Mouse (Mus musculus) forebrain, embryonic 14.5 days (tissue): ENCODE data around the gene Fxyd7. TPM values are rescaled to one million over a fixed set of nuclear protein-coding genes. Genes with fewer than 3 reads are reported as not detected.

ENCODE experiments used
- ATAC-seq: fragments of 200-750 bp; cut with Nextera tagmentation; 2 replicates; pipeline ENCODE4 v1.8.0; 2017; ENCODE audit warnings: mild to moderate bottlenecking, moderate library complexity
- DNase-seq: peaks from one replicate; pipeline ENCODE4 v3.0.0-alpha.2; 2015; ENCODE audit warnings: low spot score
- H3K27ac ChIP-seq: fragments of 300-500 bp; sonication (generic); 2 replicates; pipeline ENCODE4 v1.5.1; 2014; ENCODE audit warnings: low read depth, mild to moderate bottlenecking, control low read depth, low read length, moderate library complexity
- H3K27me3 ChIP-seq: fragments of 300-500 bp; sonication (generic); replicated peaks from 2 replicates; pipeline ENCODE4 v1.6.1; 2014; ENCODE audit warnings: low read length, control low read depth, mixed read lengths; ENCODE audit not compliant: control insufficient read depth, insufficient read depth
- H3K36me3 ChIP-seq: fragments of 300-500 bp; sonication (generic); 2 replicates; pipeline ENCODE4 v1.6.1; 2014; ENCODE audit warnings: low read length, control low read depth; ENCODE audit not compliant: control insufficient read depth, insufficient read depth
- H3K4me1 ChIP-seq: fragments of 300-500 bp; sonication (generic); 2 replicates; pipeline ENCODE4 v1.6.1; 2014; ENCODE audit warnings: antibody characterized with exemption, low read length, control low read depth; ENCODE audit not compliant: control insufficient read depth, insufficient read depth
- H3K4me2 ChIP-seq: fragments of 300-500 bp; sonication (generic); 2 replicates; pipeline ENCODE4 v1.6.1; 2014; ENCODE audit warnings: mild to moderate bottlenecking, control low read depth, low read length
- H3K4me3 ChIP-seq: fragments of 300-500 bp; sonication (generic); 2 replicates; pipeline ENCODE4 v1.5.1; 2014; ENCODE audit warnings: low read depth, low read length, control low read depth
- H3K9ac ChIP-seq: fragments of 300-500 bp; sonication (generic); 2 replicates; pipeline ENCODE4 v1.6.1; 2014; ENCODE audit warnings: mild to moderate bottlenecking, low read length, control low read depth, moderate library complexity
- H3K9me3 ChIP-seq: fragments of 300-500 bp; sonication (generic); replicated peaks from 2 replicates; pipeline ENCODE4 v1.6.1; 2016; ENCODE audit warnings: low read length, control low read depth, mixed read lengths; ENCODE audit not compliant: control insufficient read depth
- WGBS: fragments of 180-500 bp; shearing (Covaris S2); extraction: QIAGEN DNeasy Blood & Tissue Kit; methylation state at CpG from one replicate; pipeline ENCODE4 v1.1.7; 2014; 5-methylcytosine and 5-hydroxymethylcytosine counted together
- polyA plus RNA-seq: library from polyadenylated mRNA; unstranded; fragments of >200 nt; fragmentation: Nextera tagmentation; extraction: Ambion mirVana; gene quantifications from 2 replicates; pipeline ENCODE4 v1.2.1, GENCODE M21; 2014

The Fxyd7 gene
- polyA plus RNA-seq, 1 experiment from 2014 or later = 46.8 TPM

DNA sequence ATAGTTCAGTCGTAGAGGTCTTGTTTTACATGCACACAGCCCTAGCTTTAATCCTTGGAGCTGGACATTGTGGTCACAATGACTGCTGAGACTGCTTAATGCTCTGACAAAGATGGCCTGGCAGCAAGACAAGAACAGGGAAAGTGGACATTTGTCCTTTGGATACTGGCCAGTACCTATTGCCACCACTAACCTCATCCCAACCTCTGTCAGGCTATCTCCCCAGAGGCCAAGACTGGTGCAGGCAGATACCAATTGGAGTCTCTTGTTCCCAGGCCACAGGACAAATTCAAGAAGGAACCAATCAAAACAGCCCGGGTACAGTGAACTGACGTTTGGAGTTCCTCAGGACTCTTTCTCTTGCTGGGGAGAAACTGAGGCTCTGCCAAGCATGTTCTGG, 36.9 kb upstream of the Fxyd7 start:
- ATAC-seq = no peak
- Histone ChIP-seq H3K9ac (no peak overlapping the region), H3K4me1 (no peaks in the 10 kb centered on the region), H3K27me3 (no peaks in the 10 kb centered on the region), H3K9me3 (no peaks in the 10 kb centered on the region), H3K4me2 (no peak overlapping the region), H3K27ac (no peak overlapping the region), H3K4me3 (no peak overlapping the region), H3K36me3 (no peaks in the 10 kb centered on the region)
- 69% methylated on average over 3 of the region's 3 CpGs for WGBS
- DNase-seq = no peak

DNA sequence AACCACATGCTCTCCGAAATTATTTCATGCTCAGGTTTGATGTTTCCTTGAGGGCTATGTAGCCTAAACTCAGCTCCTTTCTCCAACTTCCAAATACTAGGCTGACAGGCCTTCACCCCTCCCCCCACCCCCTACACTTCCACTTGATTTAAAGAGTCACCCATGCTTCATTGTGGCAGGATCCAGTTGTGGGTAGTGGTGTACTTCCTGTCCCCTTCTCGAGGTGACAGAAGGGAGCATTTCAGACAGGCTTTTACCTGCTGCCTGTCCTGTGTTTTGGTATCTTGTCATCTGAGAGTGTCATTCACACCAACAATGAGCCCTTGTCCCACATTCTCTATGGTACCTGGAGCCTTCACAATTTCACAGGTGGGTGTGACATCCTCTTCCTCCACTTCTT, 36.0 kb upstream of the Fxyd7 start:
- no peak overlapping the region for H3K27ac ChIP-seq
- H3K4me1 ChIP-seq = no peaks in the 10 kb centered on the region
- H3K27me3 ChIP-seq = no peaks in the 10 kb centered on the region
- H3K36me3 ChIP-seq = no peaks in the 10 kb centered on the region
- DNase-seq (no peak), ATAC-seq (no peak)
- H3K4me2 ChIP-seq = no peak overlapping the region
- H3K9ac ChIP-seq = no peak overlapping the region
- H3K9me3 ChIP-seq = no peaks in the 10 kb centered on the region
- WGBS = 77% methylated on average over 2 of the region's 2 CpGs
- H3K4me3 ChIP-seq = no peak overlapping the region

DNA sequence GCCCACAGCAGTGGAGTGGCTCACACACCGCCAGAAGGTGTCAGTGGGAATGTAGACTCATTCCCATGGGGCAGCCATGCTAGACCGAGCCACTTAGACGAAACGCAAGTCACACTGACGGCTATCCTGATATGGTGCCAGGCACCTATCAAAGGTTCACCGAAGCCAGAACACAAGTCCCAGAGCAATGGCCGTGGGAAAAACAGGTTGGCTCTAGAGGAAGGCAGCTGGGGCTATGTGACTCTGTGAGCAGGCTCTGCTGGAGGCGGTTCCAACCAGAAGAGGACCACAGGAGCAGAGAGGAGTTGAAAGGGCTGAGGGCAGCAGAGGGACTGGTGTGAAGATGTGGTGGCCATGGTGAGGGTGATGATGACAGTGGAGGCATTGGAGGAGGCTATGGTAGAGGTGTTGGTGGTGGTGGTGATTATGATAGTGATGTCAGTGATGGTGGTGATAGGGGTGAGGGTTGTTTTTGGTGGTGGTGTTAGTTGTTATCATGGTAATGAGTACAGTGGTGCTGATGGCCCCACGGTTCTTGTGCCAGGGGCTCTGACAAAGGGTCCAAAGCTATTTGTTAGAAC, 35.0 kb upstream of the Fxyd7 start:
- no peaks in the 10 kb centered on the region for H3K4me1 ChIP-seq
- 91% methylated on average over 9 of the region's 9 CpGs for WGBS
- DNase-seq (no peak), ATAC-seq (no peak)
- H3K4me3 ChIP-seq = no peak overlapping the region
- no peak overlapping the region for H3K27ac ChIP-seq
- H3K9ac ChIP-seq = no peak overlapping the region
- no peaks in the 10 kb centered on the region for H3K9me3 ChIP-seq
- H3K36me3 ChIP-seq = no peaks in the 10 kb centered on the region
- H3K4me2 ChIP-seq = no peak overlapping the region
- no peaks in the 10 kb centered on the region for H3K27me3 ChIP-seq

DNA sequence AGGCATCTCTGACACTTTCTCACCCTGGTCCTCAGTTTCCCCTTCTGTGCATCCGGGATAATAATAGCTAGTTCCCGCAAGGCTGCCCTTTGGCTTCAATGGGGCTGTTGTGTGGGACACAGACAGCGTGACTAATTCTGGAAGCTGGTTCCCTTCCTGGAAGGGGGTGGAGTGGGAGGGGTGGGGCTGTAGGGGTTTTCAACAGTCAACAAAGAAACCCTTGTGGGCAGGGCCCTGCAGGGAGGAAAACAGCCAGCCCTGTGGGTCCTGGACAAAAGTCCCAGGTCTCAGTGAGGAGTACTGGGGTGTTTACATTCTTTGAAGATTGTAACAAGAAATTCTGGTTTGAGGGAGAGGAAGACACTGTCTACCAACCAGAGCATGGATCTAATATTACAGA, 33.9 kb upstream of the Fxyd7 start:
- Histone ChIP-seq H3K9ac (no peak overlapping the region), H3K36me3 (no peaks in the 10 kb centered on the region), H3K9me3 (no peaks in the 10 kb centered on the region), H3K27ac (no peak overlapping the region), H3K4me2 (no peak overlapping the region), H3K4me1 (no peaks in the 10 kb centered on the region), H3K27me3 (no peaks in the 10 kb centered on the region), H3K4me3 (no peak overlapping the region)
- WGBS = 10% methylated on average over 3 of the region's 3 CpGs
- peak; percentile 21 for DNase-seq
- no peak for ATAC-seq

DNA sequence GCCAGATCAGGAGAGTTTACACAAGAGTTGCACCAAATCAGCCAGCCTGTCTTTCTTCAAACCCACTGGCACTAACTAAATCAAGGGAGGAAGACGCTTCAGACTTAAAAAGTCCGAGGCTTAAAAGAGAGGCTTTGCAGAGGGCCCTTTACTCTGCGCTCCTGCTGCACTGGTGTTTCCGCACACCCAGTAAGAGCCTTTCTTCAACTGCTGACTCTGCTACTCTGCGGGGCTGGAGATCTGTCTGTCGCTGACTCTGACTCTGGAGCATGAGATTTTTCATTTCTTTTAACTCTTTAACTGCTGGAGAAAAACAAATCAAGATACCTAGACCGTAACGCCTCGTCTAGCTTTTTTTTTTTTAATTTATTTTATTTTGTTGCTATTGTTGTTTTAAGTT, 32.9 kb upstream of the Fxyd7 start:
- Histone ChIP-seq H3K9ac (no peak overlapping the region), H3K4me3 (no peak overlapping the region), H3K27ac (no peak overlapping the region), H3K36me3 (no peaks in the 10 kb centered on the region), H3K4me2 (no peak overlapping the region), H3K27me3 (no peaks in the 10 kb centered on the region), H3K9me3 (no peaks in the 10 kb centered on the region), H3K4me1 (no peaks in the 10 kb centered on the region)
- no peak for ATAC-seq
- WGBS = 58% methylated on average over 9 of the region's 9 CpGs
- DNase-seq = peak; percentile 10

DNA sequence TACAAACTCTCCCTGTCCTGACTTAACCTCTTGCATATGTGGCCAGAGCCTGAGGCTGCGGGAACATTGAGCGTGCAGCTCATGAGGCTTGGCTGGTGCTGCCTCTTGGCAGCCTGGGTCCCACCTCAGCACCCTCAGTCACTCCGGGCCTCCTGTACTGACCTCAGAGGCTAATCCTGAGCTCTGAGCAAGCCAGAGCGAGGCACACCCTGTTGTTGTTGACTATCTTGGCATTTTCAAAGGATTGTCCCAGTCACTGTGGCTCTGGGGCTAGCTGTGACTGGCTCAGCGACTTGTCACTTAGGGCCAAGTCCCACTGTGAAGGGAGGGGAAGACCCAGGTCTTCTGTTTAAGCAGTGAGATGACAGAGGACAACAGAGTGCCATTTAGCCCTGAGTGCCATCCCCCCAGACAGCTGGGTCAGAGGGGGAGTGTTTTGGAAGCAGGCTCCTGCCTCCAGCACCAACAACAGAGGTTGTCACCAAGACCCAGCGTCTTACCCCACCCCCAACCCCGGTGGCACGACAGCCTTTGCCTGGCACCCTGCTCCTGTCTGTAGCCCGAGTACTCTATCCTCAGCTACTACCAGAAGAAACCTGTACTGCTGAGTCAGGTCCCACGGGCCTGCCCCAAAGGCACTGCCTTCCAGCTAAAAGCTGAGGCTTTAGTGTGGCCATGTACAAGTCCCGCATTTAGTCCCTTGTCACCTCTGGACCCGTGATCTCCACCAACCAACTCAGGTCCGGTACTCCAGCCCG, 31.7 kb upstream of the Fxyd7 start:
- Histone ChIP-seq H3K4me2 (no peak overlapping the region), H3K4me3 (no peak overlapping the region), H3K9ac (0 out of 2 replicates have a peak overlapping the region, but pooled peaks have one; percentile 21), H3K9me3 (no peaks in the 10 kb centered on the region), H3K27ac (no peak overlapping the region), H3K4me1 (no peaks in the 10 kb centered on the region), H3K27me3 (no peaks in the 10 kb centered on the region), H3K36me3 (no peaks in the 10 kb centered on the region)
- DNase-seq = no peak
- WGBS = 74% methylated on average over 14 of the region's 14 CpGs
- ATAC-seq = no peak

DNA sequence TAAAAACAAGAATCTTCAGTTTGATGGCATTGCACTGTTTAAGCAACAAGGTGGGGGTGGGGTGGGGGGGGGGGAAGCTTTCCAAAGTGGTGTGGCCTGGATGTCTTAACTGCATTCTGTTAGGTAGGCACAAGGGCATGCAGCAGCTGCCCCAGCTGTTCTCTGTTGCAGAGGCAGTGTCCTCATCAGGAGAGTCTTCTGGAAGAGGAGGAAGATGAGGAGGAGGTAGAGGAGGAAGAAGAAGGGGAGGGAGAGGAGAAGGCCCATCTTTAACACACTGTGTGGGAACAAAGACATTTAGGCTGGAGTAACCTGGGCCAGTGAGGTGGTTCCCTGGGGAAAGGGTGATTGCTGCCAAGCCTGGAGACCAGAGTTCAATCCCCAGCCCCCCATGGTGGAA, 30.8 kb upstream of the Fxyd7 start:
- H3K9ac ChIP-seq = no peak overlapping the region
- no peaks in the 10 kb centered on the region for H3K36me3 ChIP-seq
- ATAC-seq = no peak
- no peaks in the 10 kb centered on the region for H3K9me3 ChIP-seq
- no peak overlapping the region for H3K4me3 ChIP-seq
- DNase-seq = no peak
- no peaks in the 10 kb centered on the region for H3K4me1 ChIP-seq
- no peaks in the 10 kb centered on the region for H3K27me3 ChIP-seq
- no peak overlapping the region for H3K27ac ChIP-seq
- no peak overlapping the region for H3K4me2 ChIP-seq

DNA sequence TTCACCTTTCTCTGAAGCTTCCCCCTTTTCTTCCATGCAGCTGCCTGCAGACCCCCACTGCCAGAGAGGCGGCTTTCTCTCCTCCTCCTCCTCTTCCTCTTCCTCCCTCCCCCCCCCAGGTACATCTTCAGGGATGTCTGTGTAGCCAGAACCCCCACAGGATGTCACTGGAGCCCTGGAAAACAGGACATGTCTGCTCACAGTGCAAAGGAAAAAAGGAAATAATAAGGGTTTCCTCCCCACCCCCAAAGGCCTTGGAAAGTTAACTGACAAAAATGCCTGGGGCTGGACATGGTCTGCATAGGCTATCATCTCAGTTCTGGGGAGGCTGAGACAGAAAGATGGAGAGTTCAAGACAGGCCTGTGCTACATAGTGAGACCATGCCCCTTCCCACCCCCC, 29.8 kb upstream of the Fxyd7 start:
- no peak overlapping the region for H3K4me3 ChIP-seq
- H3K4me1 ChIP-seq = no peaks in the 10 kb centered on the region
- no peak overlapping the region for H3K27ac ChIP-seq
- DNase-seq = no peak
- H3K36me3 ChIP-seq = no peaks in the 10 kb centered on the region
- WGBS = 32% methylated on average over 1 of the region's 1 CpGs
- no peaks in the 10 kb centered on the region for H3K9me3 ChIP-seq
- H3K4me2 ChIP-seq = no peak overlapping the region
- no peak for ATAC-seq
- H3K9ac ChIP-seq = no peak overlapping the region
- H3K27me3 ChIP-seq = no peaks in the 10 kb centered on the region

DNA sequence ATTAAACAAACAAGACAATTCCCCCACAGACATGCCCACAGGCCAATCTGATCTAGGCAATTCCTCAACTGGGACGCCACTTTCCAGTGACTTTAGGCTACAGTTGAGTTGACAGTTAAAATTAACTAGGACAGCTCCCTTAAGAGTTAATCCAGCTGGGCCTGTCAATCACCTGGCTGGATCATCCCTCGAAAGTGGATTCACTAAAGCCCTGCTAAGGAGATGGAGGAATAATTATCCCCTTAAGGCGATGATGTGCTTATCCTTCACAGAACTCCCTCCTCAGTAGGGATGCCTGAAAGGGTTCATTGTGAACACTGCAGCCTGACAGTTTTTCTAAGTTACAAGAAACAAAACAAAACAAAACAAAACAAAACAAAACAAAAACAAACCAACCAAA, 29.3 kb upstream of the Fxyd7 start:
- WGBS = 36% methylated on average over 3 of the region's 3 CpGs
- H3K9ac ChIP-seq = no peak overlapping the region
- no peak overlapping the region for H3K4me3 ChIP-seq
- H3K9me3 ChIP-seq = no peaks in the 10 kb centered on the region
- H3K4me1 ChIP-seq = no peaks in the 10 kb centered on the region
- no peaks in the 10 kb centered on the region for H3K27me3 ChIP-seq
- DNase-seq = no peak
- no peak overlapping the region for H3K4me2 ChIP-seq
- H3K27ac ChIP-seq = no peak overlapping the region
- no peak for ATAC-seq
- no peaks in the 10 kb centered on the region for H3K36me3 ChIP-seq
